Comparison of ENCODE assay signal across 8 mouse cellular contexts in genomic region chr4:9016504-9017040, GRCm38 (mm10).
DNase-seq lines count a peak whose midpoint lies in the region; ATAC-seq and TF ChIP-seq lines count a peak whose summit lies in the region.

No protein-coding gene starts in this region.

- WGBS in forebrain, embryonic 11.5 days = 76% methylated on average over 9 of the region's 9 CpGs
- 70% methylated on average over 9 of the region's 9 CpGs for WGBS in forebrain, postnatal 0 days
- 42% methylated on average over 9 of the region's 9 CpGs for WGBS in midbrain, embryonic 14.5 days

- H3K4me1 ChIP-seq in forebrain, embryonic 11.5 days (replicated peaks; ENCODE audit: control insufficient read depth, insufficient read depth, low read length) = peaks cover 10% of the 10 kb centered on the region
- H3K4me1 ChIP-seq in forebrain, postnatal 0 days (ENCODE audit: insufficient read depth) = peaks cover 13% of the 10 kb centered on the region; the same call in 1 of the 2 replicates
- peaks cover 23% of the 10 kb centered on the region for H3K4me1 ChIP-seq in midbrain, embryonic 14.5 days (ENCODE audit: control insufficient read depth, insufficient read depth, low read length)

- no peak overlapping the region for H3K4me2 ChIP-seq in forebrain, embryonic 11.5 days (ENCODE audit: low read depth, low read length, severe bottlenecking)
- no peak overlapping the region for H3K4me2 ChIP-seq in forebrain, postnatal 0 days (ENCODE audit: low read depth)
- no peak overlapping the region for H3K4me2 ChIP-seq in midbrain, embryonic 14.5 days (ENCODE audit: low read length)

- H3K36me3 ChIP-seq in forebrain, embryonic 11.5 days (ENCODE audit: control insufficient read depth, insufficient read depth, low read length) = no peaks in the 10 kb centered on the region
- no peaks in the 10 kb centered on the region for H3K36me3 ChIP-seq in forebrain, postnatal 0 days (ENCODE audit: insufficient read depth)
- no peaks in the 10 kb centered on the region for H3K36me3 ChIP-seq in midbrain, embryonic 14.5 days (ENCODE audit: control insufficient read depth, insufficient read depth, low read length)

- DNase-seq in forebrain, embryonic 11.5 days (ENCODE audit: low spot score) = peak; percentile 51
- DNase-seq in forebrain, postnatal 0 days = no peak
- DNase-seq in left cerebral cortex, postnatal 4 days = peak; percentile 65
- DNase-seq in left cerebral cortex, adult 18-20 months (ENCODE audit: low spot score in 2 of 2) = no peak
- DNase-seq in cerebellum, postnatal 25 days = peak; percentile 29 to 33
- DNase-seq in midbrain, embryonic 14.5 days = peak; percentile 36

- no peaks in the 10 kb centered on the region for H3K9me3 ChIP-seq in forebrain, embryonic 11.5 days (ENCODE audit: control insufficient read depth, low read length)
- H3K9me3 ChIP-seq in forebrain, postnatal 0 days (ENCODE audit: low read length) = no peaks in the 10 kb centered on the region
- H3K9me3 ChIP-seq in midbrain, embryonic 14.5 days (ENCODE audit: control insufficient read depth, low read length) = no peaks in the 10 kb centered on the region

- intact Hi-C loops in left cerebral cortex, postnatal 4 days (cut with DNase I) = no loop called here

- no peak overlapping the region for H3K9ac ChIP-seq in forebrain, embryonic 11.5 days (ENCODE audit: low read length)
- no peak overlapping the region for H3K9ac ChIP-seq in forebrain, postnatal 0 days
- H3K9ac ChIP-seq in midbrain, embryonic 14.5 days (replicated peaks; ENCODE audit: low read length) = no peak overlapping the region

- no peak for TF ChIP-seq CTCF in forebrain, postnatal 0 days (IDR thresholded peaks at IDR 0.05; ENCODE audit: low read depth)

- no peak for ATAC-seq in forebrain, embryonic 11.5 days (replicated peaks; ENCODE audit: low FRiP score)
- no peak for ATAC-seq in forebrain, postnatal 0 days
- ATAC-seq in midbrain, embryonic 14.5 days (ENCODE audit: low FRiP score, low TSS enrichment) = no peak
- no peak for ATAC-seq in inflammation-experienced regulatory T-cells, adult 6 months
- no peak for ATAC-seq in megakaryocyte progenitor cell, adult 5-6 weeks (replicated peaks; ENCODE audit: poor library complexity)

- H3K4me3 ChIP-seq in forebrain, embryonic 11.5 days (ENCODE audit: low read depth, low read length) = no peak overlapping the region
- no peak overlapping the region for H3K4me3 ChIP-seq in forebrain, postnatal 0 days (ENCODE audit: low read depth, low read length)
- H3K4me3 ChIP-seq in midbrain, embryonic 14.5 days (replicated peaks; ENCODE audit: low read depth, low read length) = no peak overlapping the region

- no peaks in the 10 kb centered on the region for H3K27me3 ChIP-seq in forebrain, embryonic 11.5 days (ENCODE audit: control insufficient read depth, insufficient read depth, low read length)
- H3K27me3 ChIP-seq in forebrain, postnatal 0 days (ENCODE audit: insufficient read depth, low read length) = no peaks in the 10 kb centered on the region; the same call in 1 of the 2 replicates
- H3K27me3 ChIP-seq in midbrain, embryonic 14.5 days (ENCODE audit: control insufficient read depth, insufficient read depth, low read length) = no peaks in the 10 kb centered on the region

- no peak overlapping the region for H3K27ac ChIP-seq in forebrain, embryonic 11.5 days (ENCODE audit: low read depth, low read length)
- no peak overlapping the region for H3K27ac ChIP-seq in forebrain, postnatal 0 days (ENCODE audit: low read depth, low read length)
- peak overlapping the region; percentile 47; the same call in 1 of the 2 replicates for H3K27ac ChIP-seq in midbrain, embryonic 14.5 days (replicated peaks; ENCODE audit: low read depth, low read length)

Comparison
In these comparisons a context has a peak if more than half of its experiments do, and no peak if none do; other contexts are left out.
1. DNase-seq: peak in forebrain, embryonic 11.5 days (single experiment), left cerebral cortex, postnatal 4 days (single experiment), cerebellum, postnatal 25 days (2 of 2) and midbrain, embryonic 14.5 days (single experiment); none in forebrain, postnatal 0 days (single experiment) and left cerebral cortex, adult 18-20 months (0 of 2).